Mouse (Mus musculus) cortical plate, adult 2 months (tissue): ENCODE results near the gene Stk24.

ENCODE experiments used
- CTCF ChIP-seq: fragments of 200-500 bp; IDR thresholded peaks from 2 replicates; pipeline ENCODE4 v1.5.1; 2011; ENCODE audit warnings: mild to moderate bottlenecking, control low read depth, low read length; ENCODE audit not compliant: insufficient read depth; ENCODE audit errors: extremely low read depth
- POLR2A ChIP-seq: fragments of 200-500 bp; IDR thresholded peaks from 2 replicates; pipeline ENCODE4 v1.6.1; 2011; ENCODE audit warnings: mild to moderate bottlenecking, low read length, control low read depth; ENCODE audit not compliant: insufficient read depth; ENCODE audit errors: extremely low read depth

GRCm38 (mm10) chr14:121328878-121329277 lies 50.9 kb downstream of the Stk24 start:
- TF ChIP-seq POLR2A = no peak
- no peak for TF ChIP-seq CTCF
